Mouse (Mus musculus) lung, postnatal 0 days (tissue): ENCODE measurements around the gene Uvssa.

ENCODE experiments used
- CTCF ChIP-seq: IDR thresholded peaks from 2 replicates; pipeline ENCODE4 v1.5.1; 2016; ENCODE audit warnings: antibody characterized with exemption, mild to moderate bottlenecking
- EP300 ChIP-seq: IDR thresholded peaks from 2 replicates; pipeline ENCODE4 v1.6.1; 2016; ENCODE audit warnings: antibody characterized with exemption, mild to moderate bottlenecking, control low read depth

DNA sequence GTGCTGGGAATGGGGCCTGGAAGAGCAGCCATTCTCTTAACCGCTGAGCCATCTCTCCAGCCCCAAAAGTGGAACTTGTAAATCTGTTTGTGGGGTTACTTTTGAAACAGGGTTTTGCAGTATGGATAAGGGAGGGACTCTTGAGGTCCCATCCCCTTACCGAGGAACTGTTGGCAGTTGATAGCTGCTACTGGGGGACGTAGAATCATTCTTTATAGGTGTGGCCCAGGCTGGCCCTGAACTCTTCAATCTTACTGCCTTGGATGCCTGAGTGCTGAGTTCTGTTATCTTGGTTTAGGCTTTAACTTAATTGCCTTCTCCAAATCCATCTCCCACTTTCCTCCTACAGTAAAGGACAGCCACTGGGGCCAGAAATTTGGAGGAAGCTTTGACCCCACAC is 34.3 kb upstream of the Uvssa start:
- TF ChIP-seq CTCF (no peak), EP300 (no peak)
